In the genomic region with DNA sequence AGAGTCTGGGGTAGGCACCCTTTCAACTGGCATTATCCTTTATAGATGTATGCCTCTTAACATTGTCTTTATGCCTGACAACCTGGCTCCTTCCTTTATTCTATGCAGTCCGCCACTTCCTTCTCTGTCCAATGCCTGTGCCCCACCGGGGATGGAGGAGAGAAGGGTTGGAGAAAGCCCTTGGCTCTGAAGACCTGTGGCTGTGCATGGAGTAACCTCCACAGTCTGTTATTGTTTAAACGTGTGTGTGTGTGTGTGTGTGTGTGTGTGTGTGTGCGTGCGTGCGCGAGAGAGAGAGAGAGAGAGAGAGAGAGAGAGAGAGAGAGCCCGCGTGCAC, we compare ENCODE assay signal across 9 mouse cellular contexts.
DNase-seq lines count a peak whose midpoint lies in the region; ATAC-seq and TF ChIP-seq lines count a peak whose summit lies in the region.
"Had no signal": no experiment of that assay in that cellular context is flagged by ENCODE, and none has a peak within 500 bp of the region (broad histone marks: within the 10 kb centered on the region; RNA-seq: fewer than 3 reads in every experiment).

No protein-coding gene starts in this region.

- H3K4me3 ChIP-seq in kidney, postnatal 0 days (replicated peaks; ENCODE audit: low read depth, low read length) = no peak overlapping the region
- peak overlapping the region; percentile 27 for H3K4me3 ChIP-seq in bone marrow, adult 2 months (replicated peaks; ENCODE audit: control insufficient read depth, low read depth, low read length)
- no peak overlapping the region for H3K4me3 ChIP-seq in forebrain, embryonic 12.5 days (replicated peaks)
- H3K4me3 ChIP-seq in megakaryocyte, embryonic 14.5 days (replicated peaks) = peak overlapping the region; percentile 83
- H3K4me3 ChIP-seq: heart, adult 2 months had no signal

- 76% methylated on average over 9 of the region's 9 CpGs for WGBS in kidney, postnatal 0 days
- WGBS in bone marrow, adult 2 months = 47% methylated on average over 7 of the region's 9 CpGs
- WGBS in forebrain, embryonic 12.5 days = 77% methylated on average over 7 of the region's 9 CpGs

- ATAC-seq in kidney, postnatal 0 days (replicated peaks; ENCODE audit: low FRiP score, low read depth) = peak; percentile 3; the same call in 1 of the 2 replicates
- ATAC-seq in forebrain, embryonic 12.5 days (ENCODE audit: low FRiP score) = peak; percentile 53
- no peak for ATAC-seq in cerebellum, adult (ENCODE audit: insufficient number of reproducible peaks, low FRiP score, low TSS enrichment)

- peaks cover 15% of the 10 kb centered on the region for H3K4me1 ChIP-seq in kidney, postnatal 0 days (replicated peaks; ENCODE audit: insufficient read depth, low read length)
- H3K4me1 ChIP-seq in bone marrow, adult 2 months (ENCODE audit: control insufficient read depth, insufficient read depth, low read length) = peaks cover 18% of the 10 kb centered on the region
- peaks cover 40% of the 10 kb centered on the region for H3K4me1 ChIP-seq in forebrain, embryonic 12.5 days
- H3K4me1 ChIP-seq in megakaryocyte, embryonic 14.5 days = peaks cover 95% of the 10 kb centered on the region

- no peak for DNase-seq in kidney, postnatal 0 days (ENCODE audit: low spot score)
- no peak for DNase-seq in kidney, postnatal 14 days
- DNase-seq in left cerebral cortex, adult 18-20 months (ENCODE audit: low spot score in 2 of 2) = no peak
- DNase-seq in left cerebral cortex, adult 11 months (ENCODE audit: low spot score) = no peak

- no peak for TF ChIP-seq CTCF in kidney, postnatal 0 days (IDR thresholded peaks at IDR 0.05; ENCODE audit: low read depth)
- TF ChIP-seq CTCF in bone marrow, adult 2 months (IDR thresholded peaks at IDR 0.05; ENCODE audit: control insufficient read depth, insufficient read depth, low read length) = no peak

- H3K27ac ChIP-seq in kidney, postnatal 0 days = no peak overlapping the region
- H3K27ac ChIP-seq in bone marrow, adult 2 months (ENCODE audit: control insufficient read depth, insufficient read depth, low read depth, low read length, poor library complexity) = 0 out of 2 replicates have a peak overlapping the region, but pooled peaks have one; percentile 19
- H3K27ac ChIP-seq in forebrain, embryonic 12.5 days = no peak overlapping the region

- H3K9me3 ChIP-seq in kidney, postnatal 0 days (replicated peaks; ENCODE audit: low read length) = no peaks in the 10 kb centered on the region
- H3K9me3 ChIP-seq in forebrain, embryonic 12.5 days = no peaks in the 10 kb centered on the region
- no peaks in the 10 kb centered on the region; the same call in 1 of the 2 replicates for H3K9me3 ChIP-seq in megakaryocyte, embryonic 14.5 days

- no peak for TF ChIP-seq POLR2A in bone marrow, adult 2 months (IDR thresholded peaks at IDR 0.05; ENCODE audit: borderline replicate concordance, control insufficient read depth, low read depth, low read length)

- no peak overlapping the region for H3K9ac ChIP-seq in kidney, postnatal 0 days (ENCODE audit: low read depth, low read length)
- no peak overlapping the region for H3K9ac ChIP-seq in forebrain, embryonic 12.5 days

- no peaks in the 10 kb centered on the region for H3K36me3 ChIP-seq in kidney, postnatal 0 days (ENCODE audit: insufficient read depth, low read length)
- no peaks in the 10 kb centered on the region for H3K36me3 ChIP-seq in forebrain, embryonic 12.5 days (replicated peaks)
- H3K36me3 ChIP-seq in megakaryocyte, embryonic 14.5 days (replicated peaks; ENCODE audit: low read length) = peaks cover 94% of the 10 kb centered on the region

- no peaks in the 10 kb centered on the region for H3K27me3 ChIP-seq in kidney, postnatal 0 days (ENCODE audit: insufficient read depth, low read length)
- peaks cover 3% of the 10 kb centered on the region; the same call in 1 of the 2 replicates for H3K27me3 ChIP-seq in forebrain, embryonic 12.5 days
- H3K27me3 ChIP-seq in megakaryocyte, embryonic 14.5 days (replicated peaks) = no peaks in the 10 kb centered on the region

- no peak overlapping the region for H3K4me2 ChIP-seq in kidney, postnatal 0 days (ENCODE audit: low read length)
- no peak overlapping the region for H3K4me2 ChIP-seq in forebrain, embryonic 12.5 days

Comparison
In these comparisons a context has a peak if more than half of its experiments do, and no peak if none do; other contexts are left out.
1. H3K4me3 ChIP-seq: peak in bone marrow, adult 2 months (single experiment) and megakaryocyte, embryonic 14.5 days (single experiment); none in kidney, postnatal 0 days (single experiment) and forebrain, embryonic 12.5 days (single experiment).